Mouse (Mus musculus) cerebellum, postnatal 10 days (tissue): ENCODE results near the gene Fam243.

Source experiments
- DNase-seq, 2 experiments: peaks; one replicate each; pipeline ENCODE4 v3.0.0; 2021; ENCODE audit warnings: mixed read lengths in 2 of 2

Fam243 gene

DNA sequence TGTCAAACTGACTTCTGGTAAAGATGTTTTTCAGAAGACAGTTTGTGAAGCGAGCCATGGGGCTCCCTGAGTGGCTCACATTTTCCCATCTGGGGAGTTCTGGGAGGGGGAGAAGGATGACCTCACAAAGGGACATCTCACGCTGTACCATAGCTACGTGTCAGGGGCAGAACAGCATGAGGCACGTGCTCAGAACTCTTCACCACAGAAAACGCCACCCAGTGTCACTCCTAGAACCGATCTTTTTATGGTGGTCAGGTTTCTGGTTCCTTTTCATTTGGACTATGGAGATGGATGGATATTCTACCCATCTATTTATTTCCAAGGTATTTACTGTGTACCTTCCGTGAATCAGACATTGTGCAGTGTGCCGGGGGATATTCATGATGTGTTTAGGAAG lies at the start of gene Fam243:
Gene Fam243 (minus strand): TSS at position 101 of the 400 bp plus-strand sequence.
- no peak for DNase-seq

GRCm38 (mm10) chr16:92369260-92369659 lies 48.0 kb upstream of the Fam243 start:
- DNase-seq, result no peak

DNA sequence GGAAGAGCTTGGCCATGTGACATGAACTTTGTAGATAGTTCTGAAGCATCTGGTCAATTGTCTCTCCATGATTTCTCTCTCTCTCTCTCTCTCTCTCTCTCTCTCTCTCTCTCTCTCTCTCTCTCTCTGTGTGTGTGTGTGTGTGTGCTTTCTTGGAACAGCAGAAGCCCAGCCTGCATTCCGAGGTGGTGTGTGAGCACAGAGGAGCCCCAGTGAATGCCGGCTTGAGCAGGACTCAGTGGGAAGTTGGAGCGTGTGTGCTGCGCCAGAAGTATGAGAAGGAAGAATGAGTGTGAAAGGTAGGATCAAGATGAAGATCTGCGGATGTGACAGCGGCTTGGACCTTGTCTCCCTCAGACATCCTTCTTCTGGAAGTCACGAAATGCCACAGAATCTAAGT lies 44.2 kb upstream of the Fam243 start:
- DNase-seq, result no peak

DNA sequence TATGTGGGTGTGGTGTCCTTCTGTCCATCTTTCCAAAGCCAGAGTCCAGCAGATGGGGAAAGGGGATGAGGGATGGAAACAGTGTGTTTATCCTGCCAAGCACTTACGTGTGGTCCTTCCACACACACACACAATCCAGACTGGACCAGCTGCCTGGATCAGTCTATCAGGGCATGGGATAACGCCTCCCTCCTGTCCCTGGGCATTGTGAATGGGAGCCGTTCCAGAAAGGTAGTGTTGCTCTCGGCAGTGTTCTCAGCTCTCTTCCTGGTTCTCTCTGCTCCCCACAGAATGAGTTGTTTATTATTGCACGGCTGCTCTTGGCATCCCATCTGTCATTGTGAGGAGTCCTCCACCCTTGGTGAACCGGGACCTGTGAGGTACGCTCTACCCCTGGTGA lies 39.5 kb upstream of the Fam243 start:
- peak; percentile 72 to 78 for DNase-seq

- no peak for DNase-seq
Measured at GRCm38 (mm10) chr16:92359229-92359628, 38.0 kb upstream of the Fam243 start, which contains the start of gene Kcne1. Gene Kcne1 (minus strand): TSS chr16:92359468.

- DNase-seq, result peak in 1 of 2 experiments; percentile 49
Measured at GRCm38 (mm10) chr16:92358734-92359133, 37.5 kb upstream of the Fam243 start.

- DNase-seq, result peak in 1 of 2 experiments; percentile 41
Measured at GRCm38 (mm10) chr16:92357566-92357965, 36.3 kb upstream of the Fam243 start.

DNA sequence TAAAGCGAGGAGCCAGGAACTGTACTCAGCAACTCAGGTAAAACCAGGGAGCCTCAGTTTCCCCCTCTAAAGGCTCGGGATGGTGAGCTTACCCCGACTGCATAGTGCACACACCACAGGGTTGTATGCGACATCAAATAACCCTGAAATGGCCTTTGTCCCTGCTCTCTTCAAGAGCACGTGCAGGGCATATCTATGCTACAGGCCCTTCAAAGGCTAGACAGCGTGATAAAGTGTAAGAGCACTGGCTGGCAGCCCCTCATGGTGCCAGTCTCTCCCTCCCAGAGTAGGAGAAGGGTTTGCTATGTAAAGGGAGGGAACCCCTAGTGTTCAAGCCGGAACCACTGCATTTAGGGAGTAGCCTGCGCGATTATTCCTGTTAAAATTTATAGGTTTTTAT lies 35.8 kb upstream of the Fam243 start:
- no peak for DNase-seq

DNA sequence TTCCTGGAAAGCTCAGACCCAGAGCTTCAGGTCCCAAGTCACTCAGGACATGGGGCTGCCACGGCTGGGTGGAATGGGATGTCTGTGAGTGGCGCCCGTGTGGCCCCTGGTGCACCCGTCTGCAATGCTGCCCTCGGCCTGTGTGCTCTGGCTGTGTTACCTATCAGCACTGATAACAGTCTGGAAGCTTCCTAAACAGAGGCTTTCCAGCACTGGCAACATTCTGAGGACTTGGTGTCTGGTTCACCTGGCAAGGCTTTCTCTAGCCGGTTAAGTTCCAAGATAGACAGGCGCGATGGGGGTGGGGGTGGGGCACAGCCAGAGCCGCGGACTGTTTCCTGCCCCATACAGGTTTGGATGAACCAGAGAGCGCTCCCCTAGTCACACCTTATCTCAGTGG lies 34.7 kb upstream of the Fam243 start:
- no peak for DNase-seq

DNA sequence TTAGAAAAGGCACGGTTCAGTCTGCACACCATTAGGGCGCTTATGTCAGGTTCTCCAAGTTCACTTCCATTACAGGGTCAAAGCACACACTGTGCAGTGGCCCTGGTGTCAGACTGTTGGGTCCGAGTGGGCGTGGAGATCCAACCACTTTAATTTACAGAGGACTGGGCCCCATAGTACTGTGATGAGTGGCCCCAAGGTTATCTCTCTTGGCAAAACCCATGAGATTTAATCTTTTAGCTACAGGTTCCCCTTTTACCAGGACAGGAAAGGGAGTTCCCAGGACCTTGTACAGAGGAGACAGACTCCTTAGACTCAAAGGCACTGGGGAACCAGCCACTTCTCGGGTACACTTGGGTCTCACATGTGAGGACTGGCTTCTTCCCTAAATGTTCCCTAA lies 34.1 kb upstream of the Fam243 start:
- DNase-seq, result no peak

DNA sequence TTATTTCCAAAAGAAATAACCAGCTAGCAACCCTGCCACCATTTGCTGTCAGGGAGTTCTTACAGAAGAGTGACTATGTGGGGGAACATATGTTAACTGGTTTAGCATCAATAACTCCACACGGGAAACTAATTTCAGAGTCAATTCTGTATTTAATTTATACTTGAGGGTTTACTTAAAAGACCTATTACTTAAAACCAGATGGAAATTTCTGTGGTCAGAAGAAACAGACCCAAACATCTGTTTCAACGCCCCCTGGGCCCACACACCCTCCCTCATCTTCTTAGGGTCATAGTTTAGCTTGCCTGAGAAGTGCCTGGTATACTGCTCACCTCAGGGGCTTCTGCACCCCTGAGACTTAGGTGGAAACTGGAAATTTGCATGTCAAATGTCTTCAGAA lies 32.7 kb upstream of the Fam243 start:
- DNase-seq, result no peak

DNA sequence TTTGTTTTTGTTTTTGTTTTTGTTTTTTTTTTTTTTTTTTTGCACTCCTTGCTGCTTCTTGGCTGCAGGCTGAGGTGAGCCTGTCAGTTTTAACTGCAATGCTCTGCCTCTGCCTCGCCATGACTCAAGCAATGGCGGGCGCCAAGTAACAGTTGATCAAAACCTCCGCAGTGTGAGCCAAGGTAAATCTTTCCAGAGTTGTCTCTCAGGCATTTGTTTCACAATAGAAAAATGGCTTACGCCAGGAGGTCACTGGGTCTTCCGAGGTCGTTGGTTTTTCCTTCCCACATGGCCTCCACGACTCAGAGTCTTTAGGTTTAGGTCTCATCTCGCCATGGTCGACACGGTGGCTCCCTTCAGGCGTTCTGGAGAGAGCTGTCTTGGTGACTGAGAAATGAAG lies 32.1 kb upstream of the Fam243 start:
- DNase-seq, result no peak

DNA sequence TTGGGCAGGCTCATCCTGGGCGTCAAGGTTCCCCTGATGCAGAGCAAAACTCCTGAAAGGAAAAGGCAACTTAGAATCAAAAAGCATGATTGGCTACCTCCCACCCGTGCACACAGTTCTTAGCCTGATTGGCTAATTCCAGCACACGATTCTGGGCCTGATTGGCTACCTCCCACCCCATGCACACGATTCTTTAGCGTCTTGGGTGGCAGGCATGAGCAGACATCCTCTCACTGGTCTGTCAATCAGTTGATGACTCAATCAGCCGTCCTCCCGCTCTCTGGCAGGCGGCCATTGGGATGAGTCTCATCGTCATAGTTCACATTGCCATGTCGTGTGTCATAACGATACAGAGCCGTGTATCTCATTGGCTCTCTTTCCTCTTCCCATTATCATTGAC lies 27.7 kb upstream of the Fam243 start:
- DNase-seq, result peak; percentile 91

GRCm38 (mm10) chr16:92346297-92346916 lies 25.2 kb upstream of the Fam243 start:
- DNase-seq, result peak; percentile 67 to 73

GRCm38 (mm10) chr16:92345177-92345576 lies 23.9 kb upstream of the Fam243 start:
- no peak for DNase-seq

- DNase-seq, result peak; percentile 88 to 92
Measured at GRCm38 (mm10) chr16:92340612-92341511, 19.6 kb upstream of the Fam243 start.

DNA sequence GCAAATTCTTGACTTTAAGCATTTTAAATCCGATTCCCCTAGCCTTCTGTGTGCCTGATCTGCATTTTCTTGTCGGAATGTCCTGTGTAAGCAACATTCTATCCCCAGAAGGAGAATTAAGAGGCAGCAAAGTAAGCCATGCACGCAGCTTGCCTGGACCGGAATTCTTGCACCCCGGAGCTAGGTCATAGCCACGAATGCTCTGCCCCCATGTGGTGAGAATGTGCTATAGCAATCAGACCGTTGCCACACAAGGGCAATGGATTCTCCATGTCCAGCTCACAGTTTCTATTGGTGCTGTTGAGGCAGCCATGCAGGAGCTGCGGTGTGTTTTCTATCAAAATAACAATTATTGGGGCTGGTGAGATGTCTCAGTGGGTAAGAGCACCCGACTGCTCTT lies 15.0 kb upstream of the Fam243 start:
- peak; percentile 90 to 92 for DNase-seq

DNA sequence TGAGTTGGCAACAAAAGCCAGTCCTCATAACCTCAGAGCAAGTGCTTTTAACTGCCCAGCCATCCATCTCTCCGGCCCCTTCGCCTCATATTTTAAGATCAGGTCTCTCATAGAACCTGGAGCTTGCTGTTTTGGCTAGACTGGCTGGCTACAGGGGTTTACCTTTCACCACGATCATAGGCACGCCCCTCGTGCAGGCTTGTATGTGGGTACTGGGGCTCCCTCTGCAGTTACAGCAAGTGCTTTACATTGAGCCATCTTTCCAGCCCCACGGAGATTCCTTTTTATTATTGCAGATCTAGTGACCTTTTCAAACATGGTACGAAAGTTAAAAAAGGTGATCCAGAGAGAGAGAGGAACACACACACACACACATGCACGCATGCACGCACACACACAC lies 13.4 kb upstream of the Fam243 start:
- no peak for DNase-seq

GRCm38 (mm10) chr16:92330966-92331365 lies 9.7 kb upstream of the Fam243 start:
- peak; percentile 66 to 72 for DNase-seq

GRCm38 (mm10) chr16:92327911-92328310 lies 6.7 kb upstream of the Fam243 start:
- peak; percentile 51 to 60 for DNase-seq

GRCm38 (mm10) chr16:92325062-92325406 lies 3.8 kb upstream of the Fam243 start:
- DNase-seq, result no peak

GRCm38 (mm10) chr16:92324309-92325061 lies 3.2 kb upstream of the Fam243 start:
- no peak for DNase-seq

GRCm38 (mm10) chr16:92320361-92320760 lies 880 bp downstream of the Fam243 start:
- no peak for DNase-seq
